Mouse (Mus musculus) adrenal gland, adult 8-10 months (tissue): ENCODE results near the gene Myo1h. TPM values are rescaled to one million over a fixed set of nuclear protein-coding genes. Genes with fewer than 3 reads are reported as not detected.

Experiments
- DNase-seq: peaks from one replicate; pipeline ENCODE4 v3.0.0; 2022
- total RNA-seq, 4 experiments: library from RNA; stranded (reverse); gene quantifications; 2 replicates each; pipeline ENCODE4 v1.2.4; 2022

The Myo1h gene
- total RNA-seq, result 1 to 10 TPM in 1 of 4 experiments, under 1 TPM in 3; 0.70 to 1.1 (median 0.81) TPM

DNA sequence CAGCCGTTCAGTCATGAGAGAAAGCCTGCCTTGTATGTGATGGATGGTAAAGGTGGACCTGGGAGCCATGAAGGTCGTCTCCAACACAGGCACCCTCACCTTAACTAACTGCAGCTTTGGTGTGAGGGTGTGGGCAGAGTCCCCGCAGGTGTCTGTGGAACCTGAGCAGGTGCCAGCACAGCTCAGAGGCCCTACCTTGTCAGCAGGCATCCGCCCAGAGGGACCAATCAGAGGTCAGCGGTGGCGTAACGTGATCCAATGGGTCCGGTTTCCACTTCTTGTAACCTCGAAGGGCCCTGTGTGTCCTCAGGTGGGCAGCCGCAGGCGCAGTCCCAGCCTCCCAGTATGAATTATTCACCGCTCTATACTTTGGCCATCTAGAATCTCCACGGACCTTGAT is at the start of gene Myo1h:
TSS of gene Myo1h (plus strand) at position 293 of the 400 bp plus-strand sequence.
- no peak for DNase-seq

DNA sequence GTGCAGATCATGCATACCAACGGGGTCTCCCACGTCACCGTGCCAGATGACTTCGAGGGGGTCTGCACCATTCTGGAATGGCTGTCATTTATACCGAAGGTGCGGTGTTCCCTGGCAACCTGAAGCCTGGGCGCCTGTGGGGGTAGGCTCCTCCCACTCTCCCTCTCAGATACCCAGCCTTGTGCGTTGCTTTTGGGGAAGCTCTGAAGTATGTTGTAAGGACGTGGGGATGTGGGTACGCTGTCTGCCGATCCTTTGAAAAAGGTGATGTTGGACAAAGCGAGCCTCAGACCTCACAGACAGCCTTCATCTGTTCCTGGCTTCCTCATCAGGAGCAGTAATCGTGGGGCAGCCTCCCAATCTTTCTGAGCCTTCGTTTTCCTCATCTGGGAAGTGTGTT is 49.2 kb upstream of the Myo1h start:
- DNase-seq, result no peak

DNA sequence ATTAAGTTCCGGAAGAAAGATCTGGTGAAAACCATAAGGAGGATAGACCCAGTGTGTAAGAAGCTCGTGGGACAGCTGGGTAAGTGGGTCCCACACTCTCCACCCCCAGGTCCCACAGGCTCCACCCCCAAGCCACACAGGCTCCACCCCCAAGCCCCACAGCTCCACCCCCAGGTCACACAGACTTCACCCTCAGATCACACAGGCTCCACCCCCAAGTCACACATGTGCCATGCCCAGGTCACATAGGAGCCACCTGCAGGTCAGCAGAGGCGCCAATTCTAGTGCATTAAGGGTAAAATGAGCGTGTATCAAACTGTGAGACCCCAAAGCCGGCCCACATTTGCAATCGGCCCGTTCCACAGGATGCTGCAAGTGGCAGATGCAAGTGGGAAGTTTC is 42.5 kb upstream of the Myo1h start:
- DNase-seq, result no peak

DNA sequence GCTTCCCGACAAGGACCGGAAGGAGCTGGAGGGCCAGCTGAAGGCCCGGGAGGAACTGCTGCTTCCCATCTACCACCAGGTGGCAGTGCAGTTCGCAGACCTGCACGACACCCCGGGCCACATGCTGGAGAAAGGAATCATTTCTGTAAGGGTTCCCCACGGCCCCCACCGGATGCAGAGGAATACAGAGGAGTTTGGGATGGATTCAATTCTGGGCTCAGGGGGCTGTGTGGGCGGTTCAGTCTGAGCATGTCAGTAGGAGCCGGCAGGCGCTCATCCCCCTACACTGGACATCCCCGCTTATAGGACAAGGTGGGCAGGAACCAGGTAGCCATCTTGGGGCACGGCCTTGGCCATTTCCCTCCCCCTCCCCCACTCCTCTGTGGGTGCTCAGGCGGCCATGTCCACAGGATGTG is 40.8 kb upstream of the Myo1h start:
- DNase-seq, result peak; percentile 26

DNA sequence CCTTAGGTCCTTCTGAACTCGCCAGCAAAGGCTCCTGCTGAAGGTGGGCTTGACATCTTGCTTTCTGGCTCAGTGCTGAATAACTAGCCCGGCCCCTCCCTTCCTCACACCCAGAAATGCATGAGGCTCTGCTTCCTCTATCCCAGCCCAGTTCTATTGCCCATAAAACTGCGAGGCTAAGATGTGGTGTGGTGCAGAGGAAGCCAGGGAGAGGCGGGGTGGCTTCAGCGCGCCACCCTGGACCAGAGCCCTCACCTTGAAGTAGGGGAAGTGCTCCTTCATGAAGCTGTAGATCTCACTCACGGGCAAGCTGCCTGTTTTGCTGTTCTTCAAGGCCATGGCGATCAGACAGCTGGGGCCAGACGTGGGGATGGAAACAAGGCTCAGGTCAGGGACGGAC is 29.5 kb upstream of the Myo1h start:
- DNase-seq, result no peak

DNA sequence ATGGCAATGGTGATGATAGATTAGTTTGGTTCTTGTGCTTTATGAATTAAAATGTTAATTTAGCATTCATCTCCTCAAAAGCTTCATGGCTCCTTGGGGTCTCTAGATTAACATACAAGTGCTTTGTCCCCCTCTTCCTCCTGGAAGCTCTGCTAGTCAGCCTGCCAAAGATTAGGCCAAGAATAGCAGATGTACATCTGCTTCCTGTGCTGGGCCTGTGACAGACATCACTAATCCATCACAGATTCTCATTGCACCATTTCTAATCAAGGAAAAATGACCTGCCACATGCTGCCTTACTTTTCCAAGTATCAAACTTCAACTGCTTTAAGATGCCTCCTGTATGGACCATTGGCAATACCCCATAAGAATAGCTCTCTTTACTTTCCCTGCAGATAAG is 27.5 kb upstream of the Myo1h start:
- DNase-seq, result no peak

DNA sequence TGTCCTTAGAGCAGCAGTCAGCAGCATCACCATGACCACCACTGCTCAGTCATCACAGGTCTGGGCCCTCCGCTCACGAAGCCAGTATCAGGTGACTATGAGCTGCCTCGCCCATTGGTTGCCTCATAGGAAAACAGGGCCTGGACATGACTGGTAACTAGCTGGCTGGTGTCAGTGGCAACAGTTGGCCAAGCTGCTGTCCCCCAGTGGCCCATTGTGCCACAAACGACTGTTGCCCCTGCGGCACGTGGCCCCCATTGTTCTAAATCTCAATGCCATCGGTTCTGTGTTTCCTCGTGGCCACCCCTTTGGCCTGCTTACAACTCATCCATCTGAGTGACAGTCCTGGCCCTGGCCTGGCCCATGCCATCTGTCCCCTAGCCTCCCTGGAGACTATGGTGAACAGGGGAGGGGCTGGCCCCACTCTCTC is 24.9 kb upstream of the Myo1h start:
- no peak for DNase-seq

DNA sequence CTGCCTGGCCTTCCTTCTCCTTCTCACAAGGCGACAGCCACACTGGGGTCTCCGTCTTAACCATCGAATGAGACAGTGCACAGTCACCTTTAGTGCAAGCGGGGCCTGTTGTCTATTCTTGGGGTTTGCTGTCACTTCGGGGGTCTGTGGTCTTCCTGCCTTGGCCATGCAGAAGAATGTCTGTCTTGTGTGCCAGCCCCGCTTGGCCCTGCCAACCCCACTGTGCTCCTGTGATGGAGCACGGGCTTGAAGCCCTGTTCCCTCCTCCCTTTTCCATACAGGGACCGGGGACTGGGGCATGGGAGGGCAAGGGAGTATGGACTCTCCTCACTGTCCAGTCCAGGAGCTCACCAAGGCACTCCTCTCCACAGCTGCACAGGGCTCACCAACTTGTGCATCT is 24.2 kb upstream of the Myo1h start:
- no peak for DNase-seq

DNA sequence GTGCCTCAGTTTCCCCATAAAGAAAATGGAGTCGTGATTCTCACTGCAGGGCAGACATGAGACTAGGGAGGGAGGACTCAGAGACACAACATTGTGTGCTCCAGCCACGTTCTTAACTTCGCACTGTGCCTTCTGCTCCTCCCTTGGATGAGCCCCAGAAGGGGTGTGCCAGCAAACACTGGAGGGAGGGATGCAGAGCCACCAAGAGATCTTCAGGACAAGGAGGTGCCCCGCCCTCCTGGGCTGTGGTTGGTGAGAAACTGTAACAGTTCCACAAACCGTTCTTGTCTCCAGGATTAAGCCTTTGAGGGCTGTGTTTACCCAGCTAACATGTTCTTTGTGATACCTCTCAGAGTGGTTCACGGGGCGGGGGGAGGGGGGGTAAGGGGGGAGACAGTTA is 20.3 kb upstream of the Myo1h start:
- no peak for DNase-seq

DNA sequence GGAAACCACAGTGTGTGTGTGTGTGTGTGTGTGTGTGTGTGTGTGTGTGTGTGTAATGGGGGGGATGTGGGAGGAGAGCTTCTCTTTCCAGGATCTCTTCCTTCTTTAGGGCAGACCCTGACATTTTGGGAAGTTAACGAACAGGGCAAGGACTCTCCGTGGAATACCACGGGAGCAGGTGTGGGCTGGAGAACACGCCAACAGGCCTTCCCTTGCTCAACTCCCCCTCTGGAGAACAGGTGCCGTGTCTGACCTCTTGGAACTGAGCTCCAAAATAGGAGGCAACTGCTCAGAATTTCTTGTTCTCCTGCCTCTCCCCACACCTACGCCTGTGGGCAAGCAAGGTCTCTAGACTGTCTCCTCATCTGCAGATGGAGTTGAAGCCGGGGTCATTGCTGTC is 19.5 kb upstream of the Myo1h start:
- DNase-seq, result no peak

DNA sequence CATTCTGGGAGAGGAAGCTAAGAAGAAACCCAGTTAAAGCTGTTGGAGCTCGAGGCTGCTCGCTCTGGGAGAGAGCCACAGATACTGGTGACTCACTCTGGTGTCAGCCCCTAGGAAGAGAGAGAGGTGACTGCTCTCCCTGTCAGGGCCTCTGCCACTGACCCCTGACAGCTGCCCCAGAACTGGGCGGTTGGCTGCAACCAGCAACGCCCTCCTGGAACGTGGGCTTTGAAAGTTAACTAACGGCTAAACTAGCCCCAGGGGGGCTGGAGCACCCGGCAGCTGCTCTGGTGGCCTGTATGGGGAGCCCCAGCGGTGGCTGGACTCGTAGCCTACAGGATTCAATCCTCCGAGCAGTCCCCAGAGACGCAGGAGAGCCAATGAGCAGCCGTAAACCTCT is 19.0 kb upstream of the Myo1h start:
- no peak for DNase-seq

DNA sequence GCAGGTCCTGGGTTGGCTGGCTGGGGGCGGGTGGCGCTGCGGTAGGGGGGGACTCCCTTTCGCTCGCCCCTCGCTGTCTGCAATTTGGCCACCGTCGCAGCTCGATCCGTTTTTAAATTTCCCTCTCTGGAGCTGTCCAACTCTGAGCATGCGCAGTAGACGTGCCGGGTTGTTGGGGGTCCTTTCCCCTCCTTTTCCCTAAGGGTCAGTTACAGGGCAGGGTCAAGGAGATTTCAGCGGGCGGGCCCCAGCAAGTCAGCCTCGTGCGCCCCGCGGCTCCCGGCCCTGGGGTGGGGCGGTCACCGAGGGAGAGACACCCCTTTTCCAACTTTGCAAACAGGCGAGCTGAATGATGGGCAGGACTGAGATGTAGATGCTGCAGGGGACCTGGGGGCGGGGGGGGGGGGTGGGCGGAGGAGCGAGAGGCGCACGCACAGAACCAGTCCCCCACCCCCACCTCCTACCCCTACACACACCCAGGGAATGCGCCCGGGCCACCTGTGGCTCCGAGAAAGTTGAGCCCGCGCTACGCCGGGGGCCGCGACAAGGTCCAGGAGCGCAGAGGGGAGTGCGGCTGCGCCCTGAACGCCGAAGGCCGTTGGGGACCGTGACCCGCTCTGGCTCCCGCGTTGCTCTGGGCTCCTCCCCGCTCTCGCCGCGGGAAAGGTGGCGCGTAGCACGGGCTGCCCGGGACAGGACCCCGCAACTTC is 15.1 kb upstream of the Myo1h start, which contains the start of gene Foxn4:
TSS of gene Foxn4 (minus strand) at position 115 of the 710 bp plus-strand sequence.
- DNase-seq, result no peak

DNA sequence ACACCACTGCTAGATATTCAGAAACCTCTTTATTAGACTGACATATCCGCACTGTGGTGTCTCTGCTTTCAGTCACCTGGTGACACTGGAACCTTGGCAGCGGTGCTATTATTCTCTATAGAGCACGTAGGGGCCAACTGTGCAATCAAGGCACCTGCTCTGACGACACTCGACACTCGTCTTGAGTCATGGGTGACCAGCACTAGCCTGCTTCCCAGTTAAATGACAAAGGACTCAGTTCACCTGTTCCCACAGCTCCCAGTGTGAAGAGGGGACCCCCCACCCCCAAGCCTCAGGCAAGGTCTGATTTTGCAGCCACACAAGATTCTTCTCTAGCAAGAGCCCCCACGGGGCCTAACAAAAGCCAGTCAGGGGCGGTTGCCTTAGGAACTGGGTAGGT is 13.6 kb upstream of the Myo1h start:
- no peak for DNase-seq

DNA sequence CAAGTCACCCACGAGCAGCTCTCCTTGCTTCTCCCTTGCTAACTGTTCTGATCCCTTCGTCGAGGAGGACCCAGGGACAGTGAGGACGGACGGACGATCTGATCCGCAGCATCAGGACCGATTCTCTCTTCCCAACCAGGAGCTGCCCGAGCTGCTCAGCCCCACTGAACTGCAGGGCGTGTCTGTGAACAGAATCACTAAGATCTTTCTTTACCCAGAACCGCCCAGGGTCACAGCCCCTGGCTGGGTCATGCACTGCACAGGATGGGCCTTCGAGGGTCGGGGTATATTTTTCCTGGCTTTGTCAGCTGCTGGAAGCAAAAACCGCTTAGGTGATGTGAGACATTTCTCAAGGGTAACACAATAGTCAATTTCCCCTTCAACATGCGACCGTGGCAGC is 13.0 kb upstream of the Myo1h start:
- no peak for DNase-seq

DNA sequence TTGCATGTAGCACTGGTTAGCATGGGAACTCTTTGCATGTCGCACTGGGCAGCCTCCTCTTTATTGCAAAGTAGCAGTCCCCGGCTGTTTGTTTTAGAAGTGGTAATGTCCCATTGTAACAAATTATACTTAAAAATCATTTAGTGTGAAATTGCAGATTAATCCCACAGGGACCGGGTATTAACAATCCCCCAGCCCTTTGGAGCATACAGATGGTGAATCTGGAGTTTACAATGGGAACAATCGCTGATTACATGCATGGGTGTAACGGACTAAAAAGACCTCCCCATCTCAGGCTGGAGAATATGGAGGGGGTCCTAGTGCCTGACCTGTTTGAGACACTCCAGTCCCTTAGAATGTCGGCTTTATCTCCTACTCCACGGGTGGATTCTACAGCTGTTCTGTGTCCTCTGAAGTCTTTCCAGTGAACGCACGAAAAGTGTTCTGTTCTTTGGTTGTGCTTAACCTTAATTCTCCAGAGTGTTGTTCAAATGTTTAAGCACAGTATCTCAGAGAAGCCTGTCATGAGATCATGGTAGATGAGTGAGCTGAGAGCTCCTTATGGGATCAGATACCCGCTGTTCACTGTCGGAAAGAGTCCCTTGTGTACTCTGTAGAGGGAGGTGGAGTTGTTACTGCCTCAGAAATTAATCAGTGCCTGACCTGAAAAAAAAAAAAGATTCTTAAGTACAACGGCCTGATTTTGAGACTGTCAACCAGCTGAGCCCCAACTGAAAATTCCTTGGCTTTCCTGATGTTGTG is 9.4 kb upstream of the Myo1h start:
- no peak for DNase-seq

DNA sequence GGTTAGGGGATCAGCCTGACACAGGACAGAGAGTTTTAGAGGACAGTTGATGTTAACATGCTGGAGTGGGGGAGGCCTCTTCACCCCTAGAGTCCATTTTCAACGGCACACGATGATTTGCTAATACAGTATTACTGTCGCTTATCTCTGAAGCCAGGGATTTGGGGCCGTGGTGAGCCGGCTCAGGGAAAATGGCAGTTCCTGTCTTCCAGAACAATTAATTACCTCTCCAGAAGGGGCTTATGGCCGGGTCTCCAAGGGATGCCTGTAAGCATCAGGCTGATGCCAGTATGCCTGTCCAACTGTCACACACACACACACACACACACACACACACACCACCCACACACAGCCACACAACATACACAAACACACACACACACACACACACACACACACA is 6.6 kb upstream of the Myo1h start:
- DNase-seq, result no peak

DNA sequence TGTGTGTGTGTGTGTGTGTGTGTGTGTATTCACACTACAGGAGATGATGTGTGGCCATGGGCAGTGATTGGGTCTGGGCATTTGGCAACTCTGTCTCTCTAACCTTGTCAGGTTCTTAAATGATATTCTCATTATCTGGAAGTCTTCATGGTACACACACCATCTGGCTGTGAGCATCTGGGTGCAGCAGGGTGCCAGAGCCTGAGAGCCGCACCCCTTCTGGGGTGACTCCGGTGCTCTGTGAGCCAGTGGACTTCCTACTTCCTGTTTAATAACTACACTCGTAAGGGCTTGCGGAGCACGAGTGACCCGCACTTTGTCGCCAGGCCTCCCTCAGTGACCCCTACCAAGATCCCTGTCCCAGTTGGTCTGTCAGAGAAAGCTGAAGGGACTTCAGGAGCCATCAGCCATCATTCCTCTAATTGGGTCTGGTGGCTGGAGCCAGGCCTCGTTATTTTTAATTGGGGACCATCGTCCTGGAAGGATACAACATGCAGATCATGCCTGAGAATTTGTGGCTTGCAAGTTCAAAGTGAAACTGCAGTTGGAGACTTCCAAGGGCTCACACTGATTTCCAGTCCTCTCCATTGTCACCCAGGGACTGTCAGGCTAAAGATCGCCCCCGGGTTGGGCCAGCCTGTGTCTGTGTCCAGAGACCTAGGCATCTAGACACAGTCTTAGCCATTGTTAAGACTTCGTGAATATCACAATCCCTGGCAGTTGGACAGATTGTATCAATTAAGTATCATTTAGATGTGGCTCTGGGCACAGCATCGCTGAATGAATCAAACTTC is 4.2 kb upstream of the Myo1h start:
- DNase-seq, result no peak

DNA sequence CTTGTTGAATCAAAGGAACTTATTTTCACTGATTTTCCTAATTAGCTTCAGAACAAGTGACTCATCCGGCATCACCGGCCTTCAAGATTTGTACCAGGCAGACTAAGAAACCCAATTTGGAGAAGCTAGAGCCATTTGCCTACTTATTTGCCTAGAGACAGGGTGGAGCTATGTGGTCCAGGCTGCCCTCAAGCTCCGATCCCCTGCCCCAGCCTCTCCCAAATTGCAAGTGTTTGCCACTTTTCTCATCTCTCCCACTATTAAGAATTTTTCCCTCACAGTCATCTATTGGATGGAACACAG is 3.6 kb upstream of the Myo1h start:
- no peak for DNase-seq

DNA sequence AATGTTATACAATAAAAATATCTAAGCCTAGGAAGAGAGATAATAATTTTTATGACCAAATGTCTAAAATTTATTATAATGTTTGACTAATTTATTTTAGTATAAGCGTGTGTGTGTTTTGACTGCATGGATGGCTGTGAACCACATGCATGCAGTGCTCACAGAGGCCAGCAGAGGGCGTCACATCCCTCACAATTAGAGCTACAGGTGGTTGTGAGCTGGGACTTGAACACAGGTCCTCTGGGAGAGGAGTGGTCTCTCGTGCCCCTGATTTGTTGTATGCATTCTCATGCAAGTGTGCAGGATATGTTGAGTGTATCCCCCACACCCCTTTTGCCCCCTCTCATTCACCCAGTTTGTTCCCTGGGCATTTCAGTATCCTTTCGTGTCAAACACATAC is 2.9 kb upstream of the Myo1h start:
- DNase-seq, result no peak

DNA sequence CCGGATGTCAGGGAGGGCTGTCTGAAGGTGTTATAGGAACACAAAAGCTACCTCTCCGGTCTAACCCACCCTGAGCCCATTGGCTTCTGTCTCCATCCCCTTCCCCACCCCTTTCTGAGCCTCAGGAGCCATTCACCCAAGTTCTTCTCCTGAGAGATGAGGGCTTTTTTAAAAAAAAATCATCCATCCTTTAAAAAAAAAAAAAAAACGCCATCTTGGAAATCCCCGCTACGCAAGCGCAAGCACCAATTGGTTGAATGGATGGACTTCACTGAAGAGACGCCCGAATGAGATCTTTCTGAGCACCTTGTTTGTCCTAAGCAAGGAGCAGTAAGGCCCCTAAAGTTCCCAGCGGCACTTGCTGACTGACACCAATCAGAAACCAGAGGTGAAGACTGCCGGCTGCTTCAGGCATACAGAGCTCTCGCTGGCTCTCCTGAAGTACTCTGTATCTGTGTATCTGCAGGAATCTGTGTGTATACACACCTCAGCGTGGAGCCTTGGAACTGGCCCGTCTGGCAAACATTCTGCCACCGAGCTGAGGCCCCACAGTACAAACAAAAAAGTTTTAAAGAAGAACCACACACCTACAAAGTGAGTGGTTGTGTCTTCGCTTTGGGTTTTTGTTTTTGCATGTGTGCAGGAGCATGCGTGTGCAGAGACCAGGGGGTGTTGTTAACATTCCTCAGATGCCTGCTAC is 1.9 kb upstream of the Myo1h start:
- DNase-seq, result no peak

DNA sequence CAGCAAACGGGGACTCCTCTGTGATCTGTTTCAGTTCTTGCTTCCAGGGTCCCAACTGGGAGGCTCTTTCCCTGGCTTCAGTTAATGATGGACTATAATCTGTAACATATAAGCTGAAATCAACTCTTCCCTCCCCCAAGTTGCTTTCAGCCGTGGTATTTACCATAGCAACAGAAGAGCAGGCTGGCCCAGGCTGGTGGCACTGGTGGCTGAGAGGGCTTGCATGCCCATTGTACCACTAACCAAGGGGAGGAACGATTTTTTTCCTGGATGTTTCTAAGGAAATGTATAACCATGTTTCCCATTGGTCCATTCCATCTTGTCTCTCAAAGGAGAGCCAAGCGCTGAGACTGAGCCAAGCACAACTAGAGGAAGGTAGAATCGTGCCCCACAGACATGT is 570 bp upstream of the Myo1h start:
- no peak for DNase-seq

DNA sequence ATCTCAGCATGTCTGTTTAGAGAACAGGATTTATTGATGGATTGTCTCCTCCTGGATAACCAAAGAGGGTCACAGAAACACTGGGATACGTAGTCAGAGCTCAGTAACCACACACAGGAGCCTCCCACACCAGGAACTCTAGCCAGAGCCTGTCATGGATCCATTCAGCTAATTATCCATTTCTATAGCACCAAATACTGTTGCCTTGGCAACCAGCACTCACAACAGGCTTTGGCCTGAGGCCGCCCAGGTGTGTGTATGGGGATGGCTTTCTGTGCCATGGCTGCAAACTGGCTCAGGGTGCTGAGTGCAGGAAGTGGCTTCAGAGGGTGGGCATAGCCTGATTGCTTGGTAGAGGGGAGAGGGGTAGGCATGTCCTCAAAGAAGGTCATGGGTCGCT is 1.0 kb downstream of the Myo1h start:
- no peak for DNase-seq
